Mouse (Mus musculus): ENCODE measurements around the gene Gnai2. TPM values are rescaled to one million over a fixed set of nuclear protein-coding genes. Genes with fewer than 3 reads are reported as not detected.
"Not testable (repeated sequence)": the region's sequence is repeated elsewhere in the genome, so short reads cannot be mapped to it uniquely, and the experiment has no call there.

Gnai2 gene
- 994 and 1,017 TPM in 2 replicates for polyA plus RNA-seq (2012; ENCODE audit: insufficient read depth, insufficient read length, missing spikeins)

DNA sequence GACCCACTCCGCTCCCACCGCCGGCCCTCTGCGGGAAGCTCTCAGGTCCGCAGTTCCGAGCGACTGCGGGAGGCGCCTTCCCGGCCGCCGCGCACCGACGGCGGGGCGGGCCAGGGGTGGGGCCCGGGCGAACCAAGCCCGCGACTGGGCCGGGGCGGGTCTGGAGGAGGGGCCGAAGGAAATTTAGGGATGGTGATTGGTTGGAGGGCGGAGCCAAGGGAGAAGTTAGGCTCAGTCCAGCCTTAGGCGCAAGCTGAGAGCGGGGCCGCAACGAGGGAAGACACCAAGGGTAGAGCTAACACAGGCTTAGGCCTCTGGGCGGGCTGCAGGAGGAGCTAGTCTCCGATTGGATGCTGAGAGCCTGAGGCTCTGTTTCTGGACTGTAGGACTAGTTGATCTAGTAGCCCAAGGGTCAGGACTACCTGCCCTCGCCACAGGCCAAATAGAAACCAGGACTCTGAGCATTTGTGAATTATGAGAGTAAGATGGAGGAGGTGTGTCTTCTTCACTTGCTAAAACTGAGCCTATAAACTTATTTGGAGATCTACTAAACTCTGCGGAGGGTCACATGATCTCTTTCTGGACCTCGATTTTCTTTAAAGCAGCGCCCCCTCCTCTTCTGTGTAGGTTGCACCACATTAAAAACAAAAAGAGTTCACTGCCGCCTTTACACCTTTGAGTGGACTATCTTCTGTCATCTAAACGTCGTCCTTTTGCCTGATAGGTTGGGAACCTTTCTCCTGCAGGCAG, at the start of gene Gnai2:
Gene Gnai2 (minus strand): TSS at position 89 of the 750 bp plus-strand sequence.
- no peak for TF ChIP-seq CTCF (IDR thresholded peaks at IDR 0.05; ENCODE audit: low read depth, low read length)
- peak; percentile 69; the same call in 1 of the 2 replicates for TF ChIP-seq POLR2A (IDR thresholded peaks at IDR 0.05; ENCODE audit: borderline replicate concordance, low read depth, low read length)
- H3K4me1 ChIP-seq (ENCODE audit: control insufficient read depth, insufficient read depth, low read length): peaks cover 38% of the 10 kb centered on the region
- peak within 1 kb of the TSS; percentile 85 for H3K4me3 ChIP-seq (ENCODE audit: insufficient read depth, low read length)
- H3K27ac ChIP-seq (ENCODE audit: insufficient read depth, low read depth, low read length): peak within 1 kb of the TSS; percentile 88

DNA sequence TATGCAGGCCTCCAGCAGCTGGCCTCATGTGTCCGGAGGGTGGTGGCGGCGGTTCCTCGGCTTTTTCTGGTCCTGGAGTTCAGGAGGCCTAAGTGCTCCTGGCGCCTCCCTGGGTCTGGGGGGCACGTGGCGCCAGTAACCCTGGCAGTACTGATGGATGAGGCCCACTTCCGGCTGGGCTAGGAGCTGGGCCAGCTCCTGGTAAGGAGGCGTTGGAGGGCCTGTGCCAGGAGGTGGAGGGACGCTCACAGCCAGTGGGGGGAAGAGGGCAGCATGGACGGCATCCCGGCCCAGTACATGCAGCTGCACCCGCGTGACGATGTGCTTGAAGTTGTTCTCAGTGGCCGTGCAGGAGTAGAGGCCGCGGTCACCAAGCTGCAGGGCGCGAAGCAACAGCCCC, 47.2 kb upstream of the Gnai2 start:
- Histone ChIP-seq H3K4me1 (ENCODE audit: control insufficient read depth, insufficient read depth, low read length) (peaks cover 7% of the 10 kb centered on the region), H3K27ac (ENCODE audit: insufficient read depth, low read depth, low read length) (no peak overlapping the region), H3K4me3 (ENCODE audit: insufficient read depth, low read length) (no peak overlapping the region)
- TF ChIP-seq CTCF (IDR thresholded peaks at IDR 0.05; ENCODE audit: low read depth, low read length): no peak
- no peak for TF ChIP-seq POLR2A (IDR thresholded peaks at IDR 0.05; ENCODE audit: borderline replicate concordance, low read depth, low read length)

DNA sequence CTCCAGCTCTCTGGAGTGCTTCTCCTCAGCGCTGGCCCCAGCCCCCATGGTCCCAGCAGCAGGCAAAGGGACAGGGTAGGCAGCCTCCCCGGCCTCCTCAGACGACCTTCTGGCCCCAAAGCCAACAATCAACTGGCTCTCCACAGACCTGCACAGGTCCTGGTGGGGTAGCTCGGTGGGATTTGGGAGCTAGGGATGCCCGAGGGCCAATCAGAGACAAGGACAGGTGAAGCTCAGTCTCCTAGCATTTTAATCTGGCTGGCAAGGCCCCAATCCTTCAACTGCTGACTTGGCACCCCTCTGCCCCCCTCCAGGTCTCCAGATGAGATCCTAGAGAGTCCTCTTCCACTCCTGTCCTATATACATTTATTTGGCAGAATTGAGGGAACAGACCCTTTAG, 44.3 kb upstream of the Gnai2 start, which contains the start of gene Gnat1:
Gene Gnat1 (minus strand): TSS at position 212 of the 400 bp plus-strand sequence.
- TF ChIP-seq POLR2A (IDR thresholded peaks at IDR 0.05; ENCODE audit: borderline replicate concordance, low read depth, low read length): no peak
- no peak for TF ChIP-seq CTCF (IDR thresholded peaks at IDR 0.05; ENCODE audit: low read depth, low read length)
- H3K27ac ChIP-seq (ENCODE audit: insufficient read depth, low read depth, low read length): no peak within 1 kb of the TSS
- peaks cover 5% of the 10 kb centered on the region for H3K4me1 ChIP-seq (ENCODE audit: control insufficient read depth, insufficient read depth, low read length)
- H3K4me3 ChIP-seq (ENCODE audit: insufficient read depth, low read length): no peak within 1 kb of the TSS

DNA sequence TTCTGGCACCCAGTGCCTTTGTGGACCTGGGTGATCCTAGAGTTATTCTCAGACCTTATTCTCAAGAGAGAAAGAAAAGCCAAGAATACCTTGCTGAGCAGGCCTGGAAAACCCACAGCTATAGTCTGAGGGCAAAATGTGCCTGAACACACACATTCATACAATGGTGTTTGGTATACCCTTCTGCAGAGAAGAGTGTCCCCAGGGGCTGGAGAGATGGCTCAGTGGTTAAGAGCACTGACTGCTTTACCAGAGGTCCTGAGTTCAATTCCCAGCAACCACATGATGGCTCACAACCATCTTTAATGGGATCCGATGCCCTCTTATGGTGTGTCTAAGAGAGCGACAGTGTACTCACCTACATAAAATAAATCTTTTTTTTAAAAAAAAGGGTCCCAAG, 43.7 kb upstream of the Gnai2 start:
- no peak overlapping the region for H3K27ac ChIP-seq (ENCODE audit: insufficient read depth, low read depth, low read length)
- peaks cover 5% of the 10 kb centered on the region for H3K4me1 ChIP-seq (ENCODE audit: control insufficient read depth, insufficient read depth, low read length)
- H3K4me3 ChIP-seq (ENCODE audit: insufficient read depth, low read length): no peak overlapping the region
- TF ChIP-seq POLR2A (IDR thresholded peaks at IDR 0.05; ENCODE audit: borderline replicate concordance, low read depth, low read length) (no peak), CTCF (IDR thresholded peaks at IDR 0.05; ENCODE audit: low read depth, low read length) (no peak)

DNA sequence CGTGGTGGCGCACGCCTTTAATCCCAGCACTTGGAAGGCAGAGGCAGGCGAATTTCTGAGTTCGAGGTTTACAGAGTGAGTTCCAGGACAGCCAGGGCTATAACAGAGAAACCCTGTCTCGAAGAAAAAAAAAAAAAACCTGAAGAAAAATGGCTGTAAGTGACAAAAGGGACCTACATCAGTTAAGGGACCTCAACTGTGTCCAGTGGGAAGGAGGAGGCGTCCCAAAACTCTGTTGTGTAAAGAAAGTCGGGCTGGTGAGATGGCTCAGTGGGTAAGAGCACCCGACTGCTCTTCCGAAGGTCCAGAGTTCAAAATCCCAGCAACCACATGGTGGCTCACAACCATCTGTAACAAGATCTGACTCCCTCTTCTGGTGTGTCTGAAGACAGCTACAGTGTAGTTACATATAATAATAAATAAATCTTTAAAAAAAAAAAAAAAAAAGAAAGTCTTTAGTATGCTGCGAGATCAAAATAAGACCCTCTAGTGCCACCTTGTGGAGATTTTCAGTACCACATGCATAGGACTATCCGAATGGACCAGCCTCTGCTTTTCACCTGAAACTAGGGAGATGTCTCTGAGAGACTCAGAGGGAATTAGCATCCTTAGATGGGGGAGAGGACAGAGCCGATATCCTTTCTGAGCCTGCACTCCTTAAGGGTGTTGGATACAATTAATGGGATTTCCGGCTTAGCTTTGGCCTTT, 42.8 kb upstream of the Gnai2 start:
- H3K4me1 ChIP-seq (ENCODE audit: control insufficient read depth, insufficient read depth, low read length); H3K4me3 ChIP-seq (ENCODE audit: insufficient read depth, low read length); H3K27ac ChIP-seq (ENCODE audit: insufficient read depth, low read depth, low read length): not testable (repeated sequence)

DNA sequence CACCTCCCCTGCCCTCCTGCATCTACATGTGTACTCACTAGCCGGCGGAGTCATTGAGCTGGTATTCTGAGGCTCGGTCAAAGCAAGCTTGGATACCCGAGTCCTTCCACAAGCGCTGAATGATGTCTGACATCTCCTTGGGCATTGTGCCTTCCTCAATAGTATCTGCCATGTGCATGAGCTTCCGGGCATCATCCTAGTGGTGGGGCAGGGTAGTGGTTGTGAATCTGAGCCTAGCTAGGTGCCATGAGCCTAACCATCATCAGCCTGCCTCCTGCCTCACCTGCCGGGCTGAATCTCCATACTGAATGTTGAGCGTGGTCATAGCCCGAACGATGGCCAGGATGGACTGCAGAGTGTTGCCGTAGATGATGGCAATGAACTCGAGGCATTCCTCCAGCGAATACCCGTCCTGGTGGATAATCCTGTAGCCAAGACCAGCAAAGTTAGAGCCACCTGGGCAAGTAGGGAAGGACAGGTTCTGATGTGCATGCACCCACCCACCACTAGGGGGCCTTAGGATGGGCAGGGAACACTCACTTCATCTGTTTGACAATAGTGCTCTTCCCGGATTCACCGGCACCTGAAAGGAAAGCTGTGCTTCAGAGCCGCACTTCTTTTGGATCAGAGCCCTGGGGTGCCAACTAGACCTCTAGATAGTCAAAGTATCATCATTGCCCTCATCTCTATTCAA, 42.1 kb upstream of the Gnai2 start:
- TF ChIP-seq POLR2A (IDR thresholded peaks at IDR 0.05; ENCODE audit: borderline replicate concordance, low read depth, low read length) (no peak), CTCF (IDR thresholded peaks at IDR 0.05; ENCODE audit: low read depth, low read length) (peak; percentile 91)
- Histone ChIP-seq H3K4me3 (ENCODE audit: insufficient read depth, low read length) (no peak overlapping the region), H3K27ac (ENCODE audit: insufficient read depth, low read depth, low read length) (no peak overlapping the region), H3K4me1 (ENCODE audit: control insufficient read depth, insufficient read depth, low read length) (peaks cover 5% of the 10 kb centered on the region)

DNA sequence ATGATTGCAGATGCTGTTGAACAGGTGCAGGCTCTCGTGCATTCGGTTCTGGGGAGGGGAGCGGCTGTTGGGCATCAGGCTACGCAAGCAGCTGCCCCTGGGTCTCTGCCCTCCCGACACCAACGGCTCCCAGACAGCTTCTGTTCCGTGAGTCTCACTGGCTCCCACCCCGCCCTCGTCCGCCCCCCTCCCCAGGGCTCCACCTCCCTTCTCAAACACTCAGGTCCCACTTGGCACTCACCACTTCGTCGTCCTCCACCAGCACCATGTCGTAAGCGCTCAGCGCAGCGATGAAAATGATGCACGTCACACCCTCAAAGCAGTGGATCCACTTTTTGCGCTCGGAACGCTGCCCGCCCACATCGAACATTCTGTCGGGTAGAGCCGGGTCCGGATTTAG, 41.1 kb upstream of the Gnai2 start:
- TF ChIP-seq CTCF (IDR thresholded peaks at IDR 0.05; ENCODE audit: low read depth, low read length) (no peak), POLR2A (IDR thresholded peaks at IDR 0.05; ENCODE audit: borderline replicate concordance, low read depth, low read length) (no peak)
- Histone ChIP-seq H3K4me1 (ENCODE audit: control insufficient read depth, insufficient read depth, low read length) (peaks cover 5% of the 10 kb centered on the region), H3K27ac (ENCODE audit: insufficient read depth, low read depth, low read length) (no peak overlapping the region), H3K4me3 (ENCODE audit: insufficient read depth, low read length) (peak overlapping the region; percentile 33)

DNA sequence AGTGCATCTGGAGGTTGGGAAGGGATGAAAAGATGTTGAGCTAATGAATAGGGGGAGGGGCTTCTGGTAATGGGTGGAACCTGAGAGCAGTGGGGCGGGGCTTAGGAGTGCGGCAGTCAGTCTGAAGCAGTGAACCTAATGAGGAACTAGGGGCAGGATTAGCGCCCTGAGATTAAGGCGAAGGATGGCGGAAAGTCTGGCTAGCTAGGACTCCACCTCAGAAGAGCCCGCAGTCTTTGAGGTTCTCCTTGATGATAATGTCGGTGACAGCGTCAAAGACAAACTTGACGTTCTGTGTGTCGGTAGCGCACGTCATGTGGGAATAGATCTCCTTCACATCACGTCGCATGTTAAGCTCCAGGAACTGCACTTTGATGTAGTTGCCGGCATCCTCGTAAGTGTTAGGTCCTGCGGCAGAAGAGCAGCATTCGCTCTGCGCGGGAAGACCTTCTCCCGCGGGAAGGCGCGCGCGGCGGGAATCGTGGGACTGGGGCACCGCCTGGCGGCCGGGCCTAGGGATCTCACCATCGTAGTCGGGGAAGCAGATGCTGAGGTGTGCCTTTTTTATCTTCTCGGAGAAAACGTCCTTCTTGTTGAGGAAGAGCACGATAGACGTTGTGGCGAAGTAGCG, 40.6 kb upstream of the Gnai2 start:
- Histone ChIP-seq H3K4me3 (ENCODE audit: insufficient read depth, low read length) (peak overlapping the region; percentile 33), H3K4me1 (ENCODE audit: control insufficient read depth, insufficient read depth, low read length) (peaks cover 5% of the 10 kb centered on the region), H3K27ac (ENCODE audit: insufficient read depth, low read depth, low read length) (no peak overlapping the region)
- TF ChIP-seq POLR2A (IDR thresholded peaks at IDR 0.05; ENCODE audit: borderline replicate concordance, low read depth, low read length): no peak
- peak; percentile 36 for TF ChIP-seq CTCF (IDR thresholded peaks at IDR 0.05; ENCODE audit: low read depth, low read length)

DNA sequence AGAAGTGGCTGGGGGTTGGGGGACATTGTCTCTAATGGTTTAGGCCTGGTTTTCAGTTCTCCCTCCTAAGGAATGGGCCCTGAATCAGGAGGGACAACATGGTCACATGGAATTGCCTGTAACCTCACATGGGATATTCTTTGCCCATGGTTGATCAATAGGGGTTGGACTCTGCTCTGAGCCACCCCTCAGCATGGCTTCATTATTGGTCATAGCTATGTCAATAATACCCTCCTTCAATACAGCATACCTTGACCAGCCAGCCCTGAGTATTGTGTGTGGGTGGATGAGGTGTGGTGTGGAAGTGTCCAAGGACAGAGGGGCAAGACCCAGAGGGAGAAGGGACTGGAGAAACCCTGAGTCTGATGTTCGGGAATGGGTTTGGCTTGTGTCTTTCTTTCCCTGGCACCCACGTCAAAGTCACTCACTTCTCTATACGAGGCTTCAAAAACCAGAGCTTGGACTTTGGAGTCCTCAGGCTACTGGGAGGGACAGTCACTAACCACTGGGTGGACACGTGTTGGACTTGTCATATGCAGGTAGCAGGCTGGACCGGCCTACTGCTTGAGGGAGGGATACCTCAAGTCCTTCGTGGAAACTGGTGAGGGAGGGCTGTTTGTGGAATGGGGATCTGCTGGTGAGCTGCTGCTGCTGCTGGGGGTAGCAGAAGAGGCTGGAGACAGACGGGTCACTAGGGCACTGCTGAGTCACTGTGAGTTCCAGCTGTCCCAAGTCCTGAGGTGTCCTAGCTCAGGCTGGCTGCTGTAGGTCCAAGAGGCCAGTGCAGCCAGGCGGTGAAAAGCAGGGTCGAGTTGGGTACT, 39.7 kb upstream of the Gnai2 start:
- TF ChIP-seq CTCF (IDR thresholded peaks at IDR 0.05; ENCODE audit: low read depth, low read length): no peak
- TF ChIP-seq POLR2A (IDR thresholded peaks at IDR 0.05; ENCODE audit: borderline replicate concordance, low read depth, low read length): no peak
- Histone ChIP-seq H3K27ac (ENCODE audit: insufficient read depth, low read depth, low read length) (no peak overlapping the region), H3K4me3 (ENCODE audit: insufficient read depth, low read length) (no peak overlapping the region), H3K4me1 (ENCODE audit: control insufficient read depth, insufficient read depth, low read length) (peaks cover 5% of the 10 kb centered on the region)
